In genomic region chr11:86201037-86201786, GRCm38 (mm10) we compare ENCODE assay signal across 8 mouse cellular contexts. TPM values are rescaled to one million over a fixed set of nuclear protein-coding genes. Genes with fewer than 3 reads are reported as not detected.
DNase-seq lines count a peak whose midpoint lies in the region; ATAC-seq lines count a peak whose summit lies in the region.

Brip1 (minus strand) TSS chr11:86201193.

- peak; percentile 92 to 97 for DNase-seq in adrenal gland, adult (ENCODE audit: inconsistent age in 2 of 2, low spot score in 1 of 2)
- DNase-seq in embryo, embryonic 10.5 days (ENCODE audit: low spot score): peak; percentile 99
- peak; percentile 89 for DNase-seq in gastrocnemius, postnatal 14 days
- peak; percentile 92 to 93 for DNase-seq in left cerebral cortex, postnatal 10 days (ENCODE audit: extremely low spot score in 1 of 2, low spot score in 2 of 2)
- DNase-seq in right cerebral cortex, postnatal 25 days: peak; percentile 88
- peak; percentile 86 to 91 for DNase-seq in urinary bladder, postnatal 4 days (ENCODE audit: low spot score in 2 of 2)

- peak; percentile 100 for ATAC-seq in inflammation-experienced regulatory T-cells, adult 6 months
- peak; percentile 99 for ATAC-seq in megakaryocyte-erythroid progenitor cell, adult 5-6 weeks (replicated peaks; ENCODE audit: low FRiP score, low TSS enrichment, poor library complexity, severe bottlenecking)

- intact Hi-C loops in gastrocnemius, postnatal 14 days (cut with DNase I; ENCODE audit: low total_unique reads): no loop called here
- intact Hi-C loops in left cerebral cortex, postnatal 10 days (cut with DNase I): no loop called here

RNA-seq across cellular contexts. Expression of gene Brip1, which starts in this region (rescaled TPM):
- under 1 TPM; 0.58 to 0.64 TPM for total RNA-seq in gastrocnemius, postnatal 14 days (2021)
- 10 to 100 TPM in 1 of 3 experiments, 1 to 10 TPM in 2; 1.6 to 13.2 (median 2.2) TPM for polyA plus RNA-seq in inflammation-experienced regulatory T-cells, adult 6 months (2017; shearing (Covaris generic))
- 1 to 10 TPM in 1 of 2 experiments, under 1 TPM in 1; 0.69 to 1.1 TPM for total RNA-seq in left cerebral cortex, postnatal 10 days (2021)
- total RNA-seq in megakaryocyte-erythroid progenitor cell, adult 5-6 weeks (2014; fragmentation: Nextera tagmentation): 11.8 and 12.1 TPM in 2 replicates
- total RNA-seq in megakaryocyte-erythroid progenitor cell, adult 5-6 weeks (2017): 13.8 and 19.5 TPM in 2 replicates

Comparison
In these comparisons a context has a peak if more than half of its experiments do, and no peak if none do; other contexts are left out.
1. Peak in every context shown above with its lines: DNase-seq and ATAC-seq.
2. RNA of gene Brip1 (total RNA-seq): 11.8 to 19.5 TPM in megakaryocyte-erythroid progenitor cell, adult 5-6 weeks; 0.69 to 1.1 TPM in left cerebral cortex, postnatal 10 days and 0.58 to 0.64 TPM in gastrocnemius, postnatal 14 days; every median in the first group is over 4 times any median in the second.
3. Peak in DNase-seq in gastrocnemius, postnatal 14 days; RNA of the gene not detected or under 1 TPM.